Mouse (Mus musculus) left cerebral cortex, postnatal 4 days (tissue): Measurements from ENCODE around the gene Tlk2. TPM values are rescaled to one million over a fixed set of nuclear protein-coding genes. Genes with fewer than 3 reads are reported as not detected.
A peak's percentile ranks its signal among the peaks of the same experiment; 100 is the strongest.

Experiments
- DNase-seq: peaks from one replicate; pipeline ENCODE4 v3.0.0-alpha.2; 2022
- intact Hi-C: fragments of 180-260 bp; cut with DNase I; formaldehyde crosslinking; loops from one replicate; pipeline ENCODE4 v1.15.1; 2025
- total RNA-seq, 2 experiments: library from RNA; stranded (reverse); gene quantifications; 2 replicates each; pipeline ENCODE4 v1.2.3; 2021

Tlk2 gene
- total RNA-seq, 2 experiments from 2014 or later: 60.6 to 62.6 TPM

DNA sequence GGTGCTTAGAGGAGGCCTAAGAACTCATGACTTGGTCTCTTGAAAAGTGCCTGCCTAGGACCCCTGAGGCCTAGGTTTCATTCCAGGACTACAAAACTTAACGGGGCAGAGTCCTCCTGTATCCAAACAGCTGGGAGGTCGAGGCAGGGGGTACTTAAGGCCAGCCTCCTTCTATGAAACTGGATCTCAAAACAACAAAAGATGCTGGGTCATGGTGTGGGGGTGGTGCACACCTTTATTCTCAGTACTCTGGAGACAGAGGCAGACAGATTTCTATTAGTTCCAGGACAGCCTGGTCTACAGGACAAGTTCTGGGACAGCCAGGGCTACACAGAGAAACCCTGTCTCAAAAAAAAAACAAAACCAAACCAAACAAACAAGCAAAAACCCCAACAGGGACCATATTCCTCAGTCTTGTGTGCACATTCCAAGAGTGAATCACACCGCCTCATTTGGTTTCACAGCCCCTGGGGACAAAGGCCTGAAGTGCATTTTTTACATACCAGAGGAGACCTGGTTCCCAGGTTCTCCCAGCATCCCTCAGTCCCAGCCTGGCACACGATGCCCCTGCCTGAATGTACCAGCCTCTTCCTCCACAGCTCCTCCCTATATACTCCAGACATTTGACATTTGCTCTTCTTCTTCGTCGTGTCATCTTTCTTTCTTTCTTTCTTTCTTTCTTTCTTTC lies 18.8 kb upstream of the Tlk2 start:
- intact Hi-C loops: no loop called here
- DNase-seq: no peak

DNA sequence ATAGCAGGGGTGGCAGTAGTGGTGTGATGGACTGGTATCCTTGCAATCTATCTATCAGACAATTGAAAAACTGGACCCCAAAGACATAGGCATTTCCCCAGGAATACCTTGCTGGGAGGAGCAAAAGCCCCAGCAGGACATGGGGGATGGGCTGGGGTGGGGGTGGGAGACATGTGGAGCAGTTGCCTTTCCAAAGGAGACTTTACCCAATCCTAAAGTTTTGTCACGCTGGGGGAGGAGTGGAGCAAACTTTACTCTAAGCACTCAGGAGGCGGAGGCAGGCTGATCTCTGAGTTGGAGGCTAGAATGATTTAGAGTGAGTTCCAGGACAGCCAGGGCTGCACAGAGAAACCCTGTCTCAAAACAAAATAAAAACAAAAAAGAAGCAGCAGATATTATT lies 17.2 kb upstream of the Tlk2 start:
- no peak for DNase-seq
- intact Hi-C loops: no loop called here

DNA sequence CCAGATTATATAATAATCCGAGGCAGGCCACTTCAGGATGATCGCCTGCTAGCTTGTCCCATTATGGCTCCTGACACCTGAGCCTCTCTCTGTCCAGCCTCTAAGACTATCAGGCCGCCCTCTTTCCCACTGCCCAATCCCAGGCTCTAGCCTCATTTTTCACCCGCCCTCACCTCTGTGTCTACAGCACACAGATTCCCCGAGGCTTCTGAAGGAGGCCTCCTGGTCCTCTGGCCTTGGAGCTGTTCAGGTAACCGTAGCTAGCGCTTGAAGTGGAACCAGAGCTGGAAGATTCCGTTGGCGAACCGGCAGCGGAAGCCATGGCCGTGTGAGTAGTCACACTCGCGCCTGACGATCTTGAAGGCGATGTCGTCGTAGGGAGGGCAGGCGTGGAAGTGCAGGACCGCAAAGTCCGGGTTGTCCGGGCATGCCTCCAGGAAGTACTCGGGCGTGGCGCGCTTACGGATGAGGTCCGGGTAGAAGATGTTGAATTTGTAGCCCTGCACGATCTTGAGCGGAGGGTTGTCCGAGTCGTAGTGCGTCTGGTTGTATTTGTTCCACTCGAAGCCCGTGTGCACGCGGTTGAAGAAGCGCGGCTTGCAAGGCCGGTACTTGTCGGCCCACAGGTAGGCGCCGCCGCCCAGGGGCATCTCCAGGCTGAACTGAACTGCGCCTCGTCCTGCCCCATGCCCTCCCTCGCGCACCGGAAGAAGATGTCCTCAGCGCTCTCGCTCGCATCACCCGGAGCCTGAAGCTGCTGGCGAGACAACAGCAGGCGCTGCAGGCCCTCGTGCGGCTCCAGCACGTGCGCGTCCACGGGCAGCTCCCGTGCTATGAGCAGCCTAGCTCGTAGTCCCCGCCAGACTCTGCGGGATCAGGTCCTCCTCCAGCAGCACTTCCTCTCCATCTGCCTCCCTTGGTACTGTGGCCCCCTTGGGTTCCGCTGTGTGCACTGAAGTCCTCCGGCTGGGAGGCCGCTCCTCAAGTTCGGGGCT lies 13.8 kb upstream of the Tlk2 start:
- intact Hi-C loops: no loop called here
- DNase-seq: no peak

DNA sequence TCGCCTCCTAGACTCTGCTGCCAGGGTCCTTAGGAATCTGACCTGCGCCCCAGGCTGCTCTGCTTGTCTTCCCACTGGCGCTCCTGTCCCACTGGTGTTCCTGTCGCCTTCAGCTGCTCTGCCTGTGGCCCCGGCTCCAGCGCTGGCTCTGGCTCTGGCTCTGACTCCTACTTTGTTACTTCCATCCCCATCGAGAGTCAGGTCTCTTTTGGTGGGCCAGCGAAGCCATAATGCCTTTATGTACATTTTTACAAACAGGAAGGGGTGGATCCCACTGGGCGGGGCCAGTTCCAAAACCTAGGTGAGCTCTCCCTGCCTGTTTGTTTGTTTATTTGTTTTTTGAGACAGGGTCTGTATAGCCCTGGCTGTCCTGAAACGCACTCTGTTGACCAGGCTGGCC lies 11.8 kb upstream of the Tlk2 start:
- intact Hi-C loops: no loop called here
- DNase-seq: no peak

DNA sequence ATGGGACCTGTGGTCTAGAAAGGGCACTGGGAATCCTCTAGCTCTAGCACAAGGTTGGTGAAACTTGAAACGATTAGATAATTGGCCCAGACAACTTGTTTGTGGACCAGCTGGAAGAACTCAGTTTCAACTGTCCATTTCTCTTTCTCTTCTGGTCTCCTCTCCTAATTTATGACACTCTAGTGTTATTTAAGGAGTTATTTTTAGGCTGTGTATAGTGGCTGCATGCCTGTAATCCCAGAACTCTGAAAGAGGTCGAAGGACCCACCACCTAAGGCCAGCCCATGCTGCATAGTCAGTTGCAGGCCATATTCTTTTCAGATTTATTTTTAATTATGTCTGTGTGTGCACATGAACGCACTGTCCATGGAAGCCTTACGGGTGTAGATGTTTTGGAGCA lies 916 bp downstream of the Tlk2 start:
- DNase-seq: no peak
- intact Hi-C loops: no loop called here

DNA sequence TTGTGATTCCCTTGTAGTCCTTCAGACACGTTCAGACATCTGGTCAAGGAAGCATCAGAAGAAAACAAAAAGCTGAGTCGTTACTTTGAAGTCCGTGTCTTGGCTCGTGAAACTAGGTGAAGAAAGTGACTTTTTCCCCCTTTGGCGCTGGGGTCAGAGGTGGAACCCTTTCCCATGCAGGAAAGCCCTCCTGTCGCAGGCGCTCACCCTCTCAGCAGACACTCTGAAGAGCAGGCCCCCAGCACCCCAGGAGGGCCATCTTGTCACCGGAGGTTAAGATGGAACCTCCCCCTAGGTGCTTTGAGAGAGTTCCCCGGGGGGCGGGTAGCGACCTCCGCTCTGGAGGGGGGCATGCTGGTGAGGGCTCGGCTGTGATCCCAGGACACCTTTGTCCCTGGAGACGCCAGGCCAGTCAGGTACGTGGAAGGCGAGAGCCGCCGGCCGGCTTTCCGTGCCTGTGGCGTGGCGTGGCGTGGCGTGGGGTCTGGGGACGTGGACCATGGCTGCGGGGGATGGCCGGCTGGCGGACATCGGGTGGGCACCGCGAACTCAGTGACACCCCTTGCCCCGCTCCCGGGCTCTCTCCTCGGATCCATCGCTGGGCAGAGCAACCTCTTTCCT lies 2.0 kb downstream of the Tlk2 start:
- DNase-seq: peak; percentile 51
- intact Hi-C loops: no loop called here

DNA sequence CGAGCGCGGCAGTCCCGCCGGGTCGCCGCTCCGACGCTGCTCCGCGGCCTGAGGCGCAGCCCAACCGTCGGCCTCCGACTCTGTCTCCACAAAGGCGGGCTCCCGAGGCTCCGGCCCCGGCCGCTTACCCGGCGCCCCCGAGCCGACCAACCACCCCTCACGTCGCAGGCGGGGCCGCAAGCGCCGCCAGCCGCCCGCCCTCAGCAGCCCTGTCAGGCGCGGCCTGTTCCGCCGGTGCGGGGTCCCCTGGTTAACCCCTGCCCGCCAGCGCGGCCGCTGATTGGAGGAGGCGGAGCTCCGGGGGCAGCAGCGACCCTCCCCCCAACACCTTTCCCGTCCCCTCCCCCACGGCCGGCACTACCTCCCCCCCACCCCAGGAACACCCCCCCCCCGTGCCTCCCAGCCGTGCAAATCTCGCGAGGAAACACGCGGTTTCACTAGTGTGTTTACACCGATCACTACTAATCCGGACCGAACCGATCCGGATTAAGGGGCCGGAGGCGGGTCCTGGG lies 2.6 kb downstream of the Tlk2 start:
- DNase-seq: peak; percentile 98
- intact Hi-C loops: no loop called here

DNA sequence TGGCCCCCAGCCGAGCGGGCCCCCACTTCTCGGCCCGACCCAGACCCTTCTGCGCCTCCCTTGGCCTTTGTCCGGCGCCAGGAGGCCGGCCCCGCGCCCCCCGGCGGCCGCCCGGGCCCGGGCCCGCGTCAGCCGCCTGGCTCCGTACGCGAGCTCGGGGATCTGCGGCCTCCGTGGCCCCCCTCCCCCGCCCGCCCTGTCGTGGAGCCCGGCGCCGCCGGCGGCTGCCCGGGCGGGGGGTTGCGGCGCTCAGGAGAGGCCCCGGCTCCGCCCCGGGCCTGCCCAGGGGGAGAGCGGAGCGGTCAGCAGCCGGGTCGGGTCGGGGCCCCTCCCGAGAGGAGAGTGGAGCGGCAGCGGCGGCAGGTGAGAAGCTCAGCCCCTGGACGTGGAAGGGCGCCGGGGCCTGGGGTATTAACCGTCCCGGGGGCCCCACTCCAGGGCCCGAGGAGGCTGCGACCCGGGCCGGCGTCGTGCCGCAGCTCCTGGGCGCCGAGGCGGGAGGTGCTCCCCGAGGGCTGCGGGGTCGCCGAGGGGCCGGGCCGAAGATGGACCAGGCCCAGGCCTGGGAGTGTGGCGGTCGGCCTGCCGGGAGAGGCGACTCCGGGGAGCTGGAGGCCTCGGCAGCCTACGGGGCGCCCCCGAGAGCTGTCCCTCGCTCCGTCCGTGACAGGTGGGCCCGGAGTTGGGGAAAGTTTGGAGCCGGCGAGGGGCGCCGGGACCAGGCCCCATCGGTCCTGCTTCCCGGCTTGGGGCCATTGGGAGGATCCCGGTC lies 3.3 kb downstream of the Tlk2 start:
- intact Hi-C loops: no loop called here
- peak; percentile 46 for DNase-seq

DNA sequence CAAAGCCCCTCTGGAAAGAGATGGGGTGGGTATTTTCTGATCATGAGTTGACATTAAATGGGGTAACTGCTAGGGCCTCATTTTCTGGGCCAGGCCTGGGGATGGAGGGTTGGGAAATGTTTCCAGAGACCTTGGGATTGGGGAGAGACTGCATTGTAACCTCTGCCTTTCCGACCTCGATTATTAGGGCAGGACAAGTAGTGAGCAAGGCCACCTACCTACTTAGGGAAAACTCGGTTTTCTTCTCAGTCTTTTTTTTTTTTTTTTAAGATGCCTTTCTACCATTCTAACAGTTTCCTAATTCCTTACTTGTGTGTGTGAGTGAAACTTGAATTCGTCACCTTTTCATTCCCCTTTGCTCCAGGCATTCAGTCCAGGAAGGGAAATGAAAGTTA lies 3.9 kb downstream of the Tlk2 start:
- no peak for DNase-seq
- intact Hi-C loops: no loop called here

DNA sequence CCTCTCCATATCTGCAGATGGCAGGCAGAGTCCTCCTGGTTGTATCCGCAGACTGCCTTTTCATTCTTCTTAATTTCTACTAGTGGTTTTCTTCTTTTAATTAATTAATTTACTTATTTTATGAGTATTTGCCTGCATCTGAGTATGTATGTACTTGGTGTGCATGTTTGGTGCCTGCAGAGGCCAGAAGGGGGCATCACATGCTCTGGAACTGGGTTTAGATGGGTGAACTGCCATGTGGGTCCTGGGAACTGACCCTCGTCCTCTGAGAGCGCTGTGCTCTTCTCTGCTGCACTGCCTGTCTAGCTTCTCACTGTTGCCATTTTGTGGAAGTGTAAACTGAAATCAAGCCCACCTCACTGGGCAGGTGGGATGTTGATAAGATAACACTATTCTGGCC lies 6.1 kb downstream of the Tlk2 start:
- intact Hi-C loops: no loop called here
- DNase-seq: no peak

DNA sequence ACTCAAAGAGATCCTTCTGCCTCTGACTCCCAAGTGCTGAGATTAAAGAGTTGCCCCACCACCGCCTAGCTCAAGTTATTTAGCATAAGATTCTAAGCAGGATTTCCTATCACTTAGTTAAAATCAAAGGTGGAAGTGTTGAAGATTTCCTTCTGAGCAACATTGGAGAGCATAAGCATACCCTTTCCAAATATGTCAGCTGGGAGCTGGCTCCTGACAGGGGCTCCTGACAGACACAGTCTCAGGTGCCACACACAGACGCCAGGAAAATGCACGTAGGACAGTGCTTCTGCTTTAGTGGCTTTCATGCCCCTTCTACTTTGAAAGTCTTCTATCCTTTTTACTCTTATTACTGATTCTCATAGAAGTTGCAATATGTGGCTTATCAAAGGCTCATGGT lies 13.6 kb downstream of the Tlk2 start:
- intact Hi-C loops: no loop called here
- no peak for DNase-seq

DNA sequence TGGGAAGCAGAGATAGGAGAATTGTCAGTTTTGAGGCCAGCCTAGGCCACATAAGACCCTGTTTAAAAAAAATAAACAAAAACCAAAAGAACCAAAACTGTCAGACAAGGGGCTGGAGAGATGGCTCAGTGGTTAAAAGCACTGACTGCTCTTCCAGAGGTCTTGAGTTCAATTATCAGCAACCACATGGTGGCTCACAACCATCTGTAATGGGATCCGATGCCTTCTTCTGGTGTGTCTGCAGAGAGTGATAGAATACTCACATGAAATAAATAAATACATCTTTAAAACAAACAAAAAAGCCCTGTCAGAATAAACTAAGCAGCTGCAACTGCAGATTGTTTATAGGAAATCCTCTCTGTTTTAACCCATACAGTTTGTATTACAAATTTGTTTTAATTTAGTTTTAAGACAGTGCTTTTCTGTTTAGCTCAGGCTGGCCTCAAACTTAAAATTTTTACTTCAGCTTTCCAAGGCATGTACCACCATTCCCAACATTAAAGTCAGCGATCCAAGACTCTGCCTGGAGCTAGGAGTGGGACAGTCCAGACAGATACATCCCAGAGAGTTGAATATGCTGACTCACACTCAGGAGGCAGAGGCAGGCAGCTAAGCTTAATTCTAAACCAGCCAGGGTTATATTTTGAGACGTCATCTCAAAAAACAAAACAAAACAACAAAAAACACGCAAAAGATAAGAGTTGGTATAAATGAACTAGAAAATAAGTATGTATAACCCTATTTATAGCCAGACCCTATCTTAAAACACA lies 18.5 kb downstream of the Tlk2 start:
- intact Hi-C loops: no loop called here
- no peak for DNase-seq

DNA sequence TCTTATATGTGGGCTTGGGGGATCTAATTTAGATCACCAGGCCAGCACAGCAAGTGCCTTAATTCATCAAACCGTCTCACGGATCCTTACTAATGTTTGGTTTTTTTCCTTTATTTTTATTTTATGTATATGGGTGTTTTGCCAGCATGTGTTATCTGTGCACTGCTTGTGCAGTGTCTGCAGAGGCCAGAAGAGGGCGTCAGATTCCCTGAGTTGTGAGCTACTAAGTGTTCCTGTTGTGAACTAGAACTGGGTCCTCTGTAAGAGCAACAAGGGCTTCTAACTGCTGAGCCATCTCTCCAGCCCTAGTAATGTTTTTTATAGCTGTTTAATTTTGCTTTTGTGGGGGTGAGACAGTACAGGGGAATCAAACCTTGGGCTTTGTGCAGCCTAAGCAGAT lies 23.8 kb downstream of the Tlk2 start:
- no peak for DNase-seq

DNA sequence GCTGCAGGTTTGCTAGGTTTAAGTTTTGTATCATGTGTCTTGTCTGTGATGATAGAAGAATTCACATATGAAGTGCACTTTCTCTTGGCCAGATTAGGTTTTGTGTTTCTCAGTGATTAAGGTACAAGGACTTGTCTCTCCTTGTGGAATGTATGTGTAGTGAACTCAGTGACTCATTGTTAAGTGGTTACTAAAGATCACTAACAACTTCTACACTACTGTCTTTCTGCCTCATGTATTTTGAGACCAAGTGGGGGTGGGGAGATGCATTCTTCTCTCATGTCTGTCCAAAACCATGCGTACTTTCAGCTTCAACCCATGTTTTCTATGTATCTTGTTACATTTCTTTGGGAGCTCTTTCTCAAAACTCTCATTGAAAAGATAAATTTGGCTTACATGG lies 31.4 kb downstream of the Tlk2 start:
- no peak for DNase-seq
- intact Hi-C loops: no loop called here

More for the DNA sequence above, 23.8 kb downstream of the Tlk2 start:
- intact Hi-C loops: no loop called here

DNA sequence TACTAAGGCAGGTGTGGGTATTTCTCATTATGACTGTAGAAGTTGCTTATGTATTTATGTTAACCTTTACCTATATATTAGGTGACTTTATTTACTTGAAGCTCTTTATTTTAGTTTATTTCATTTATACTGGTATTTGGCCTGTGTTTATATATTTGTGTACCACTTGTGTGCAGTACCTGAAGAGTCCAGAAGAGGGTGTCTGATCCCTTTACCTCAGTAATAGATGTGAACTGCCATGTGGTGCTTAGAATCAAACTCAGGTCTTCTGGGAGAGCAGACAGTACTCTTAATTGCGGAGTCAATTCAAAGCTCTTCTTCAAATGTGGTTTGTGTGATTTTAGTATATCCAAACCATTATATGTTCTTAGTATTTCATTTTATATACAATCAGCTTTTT lies 35.6 kb downstream of the Tlk2 start:
- intact Hi-C loops: no loop called here
- no peak for DNase-seq

DNA sequence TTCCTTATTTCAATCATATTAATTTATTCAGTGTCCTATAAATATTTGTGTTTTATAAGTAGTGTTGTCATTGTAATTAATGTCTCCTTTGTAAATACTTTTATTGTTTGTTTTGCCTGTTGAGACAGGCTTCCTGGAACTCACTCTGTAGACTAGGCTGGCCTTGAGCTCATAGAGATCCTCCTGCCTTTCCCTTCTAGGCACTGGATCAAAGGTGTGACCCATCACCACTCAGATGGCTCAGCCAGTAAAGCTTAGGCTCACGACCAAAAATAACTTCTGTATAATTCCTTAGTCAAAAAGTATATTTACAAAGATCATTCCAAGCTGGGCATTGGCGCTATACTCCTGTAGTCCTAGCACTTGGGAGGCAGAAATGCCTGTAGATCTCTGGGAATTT lies 39.2 kb downstream of the Tlk2 start:
- DNase-seq: no peak
- intact Hi-C loops: no loop called here

DNA sequence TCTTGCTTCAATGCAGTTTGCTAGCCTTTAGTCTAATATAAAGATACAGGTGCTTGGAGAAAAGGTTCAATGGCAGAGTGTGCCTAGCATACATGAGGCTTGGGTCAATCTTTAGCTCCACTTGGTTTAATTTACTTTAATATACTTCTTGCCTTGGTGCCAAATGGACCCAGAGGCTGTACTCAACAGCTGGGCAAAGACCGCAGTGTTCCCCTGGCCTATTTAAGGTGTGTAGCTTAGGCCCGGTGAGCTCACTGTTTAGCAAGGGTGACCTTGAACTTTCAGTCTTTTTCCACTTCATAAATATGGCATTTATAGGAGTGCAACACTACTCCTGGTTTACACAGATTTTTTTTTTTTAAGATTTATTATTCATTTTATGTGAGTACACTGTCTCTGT lies 55.9 kb downstream of the Tlk2 start:
- intact Hi-C loops: no loop called here

DNA sequence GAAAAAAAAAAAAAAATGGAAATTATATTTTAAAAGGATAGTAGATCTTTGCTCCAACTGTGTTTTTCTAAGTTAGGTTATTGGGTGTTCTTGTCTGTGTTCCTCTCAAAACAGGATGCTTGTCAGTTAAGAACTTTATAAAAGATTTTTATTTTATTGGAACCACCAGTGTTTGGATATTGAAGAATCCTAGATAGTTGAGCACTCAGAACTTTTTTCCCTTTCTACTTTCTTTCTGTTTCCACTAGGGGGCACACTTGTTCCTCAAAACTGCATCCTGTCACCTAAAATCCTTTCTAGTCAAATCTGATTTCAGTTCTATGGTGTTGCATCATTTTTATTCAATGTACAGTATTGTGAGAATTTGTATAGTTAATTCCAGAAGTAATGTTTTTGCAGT lies 62.4 kb downstream of the Tlk2 start:
- intact Hi-C loops: no loop called here
- no peak for DNase-seq

More for the DNA sequence above, 55.9 kb downstream of the Tlk2 start:
- DNase-seq: no peak

DNA sequence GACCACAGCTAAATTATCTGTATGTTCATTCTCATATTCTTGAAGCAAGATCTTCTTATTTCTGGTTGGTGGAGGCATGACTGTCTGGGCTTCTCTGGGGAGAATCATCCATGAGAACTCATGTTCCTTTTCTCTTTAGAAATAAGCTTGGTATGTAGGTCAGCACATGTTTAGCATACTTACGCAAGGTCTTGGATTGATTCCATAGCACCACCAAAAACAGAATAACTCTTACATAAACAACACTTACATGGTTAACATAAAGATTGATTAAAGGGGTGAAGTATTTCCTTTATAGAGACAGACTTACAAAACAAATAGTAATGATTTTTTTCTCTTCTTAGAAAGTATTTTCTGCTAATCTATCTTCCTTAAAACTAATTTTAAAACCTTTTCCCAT lies 67.8 kb downstream of the Tlk2 start:
- no peak for DNase-seq
- intact Hi-C loops: no loop called here

DNA sequence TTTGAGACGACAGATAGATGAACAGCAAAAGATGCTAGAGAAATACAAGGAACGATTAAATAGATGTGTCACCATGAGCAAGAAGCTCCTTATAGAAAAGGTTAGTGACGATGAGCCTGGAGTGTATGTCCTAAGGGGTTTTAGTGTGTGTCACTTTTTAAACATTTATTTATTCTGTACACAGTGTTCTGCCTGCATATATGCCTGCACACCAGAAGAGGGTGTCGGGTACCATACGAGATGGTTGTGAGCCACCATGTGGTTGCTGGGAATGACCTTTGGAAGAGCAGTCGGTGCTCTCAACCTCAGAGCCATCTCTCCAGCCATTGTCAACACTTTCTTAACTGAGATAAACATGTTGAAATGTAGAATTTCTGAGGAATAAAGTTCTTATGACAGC lies 68.2 kb downstream of the Tlk2 start:
- DNase-seq: no peak

More for the DNA sequence above, 68.2 kb downstream of the Tlk2 start:
- intact Hi-C loops: no loop called here
